Mouse (Mus musculus) liver, embryonic 11.5 days (tissue): ENCODE measurements around the gene Bpi. TPM values are rescaled to one million over a fixed set of nuclear protein-coding genes. Genes with fewer than 3 reads are reported as not detected.

Experiments used
- ATAC-seq: fragments of 200-750 bp; cut with Nextera tagmentation; replicated peaks from 2 replicates; pipeline ENCODE4 v1.8.0; 2017; ENCODE audit warnings: moderate number of reproducible peaks, mild to moderate bottlenecking, moderate TSS enrichment, moderate library complexity; ENCODE audit not compliant: low FRiP score
- DNase-seq: peaks from one replicate; pipeline ENCODE4 v3.0.0-alpha.2; 2017; ENCODE audit warnings: low spot score
- H3K27ac ChIP-seq: fragments of 300-500 bp; sonication (generic); 2 replicates; pipeline ENCODE4 v1.5.1; 2014; ENCODE audit warnings: mild to moderate bottlenecking, low read depth, low read length, control low read depth
- H3K27me3 ChIP-seq: fragments of 300-500 bp; sonication (generic); replicated peaks from 2 replicates; pipeline ENCODE4 v1.6.1; 2014; ENCODE audit warnings: low read length, mixed read lengths; ENCODE audit not compliant: control insufficient read depth, insufficient read depth
- H3K36me3 ChIP-seq: fragments of 300-500 bp; sonication (generic); 2 replicates; pipeline ENCODE4 v1.6.1; 2014; ENCODE audit warnings: mild to moderate bottlenecking, low read length, moderate library complexity, mixed read lengths; ENCODE audit not compliant: control insufficient read depth, insufficient read depth
- H3K4me1 ChIP-seq: fragments of 300-500 bp; sonication (generic); replicated peaks from 2 replicates; pipeline ENCODE4 v1.6.1; 2014; ENCODE audit warnings: low read length, mixed read lengths; ENCODE audit not compliant: control insufficient read depth, insufficient read depth
- H3K4me2 ChIP-seq: fragments of 300-500 bp; sonication (generic); 2 replicates; pipeline ENCODE4 v1.6.1; 2014; ENCODE audit warnings: mild to moderate bottlenecking, control low read depth, moderate library complexity
- H3K4me3 ChIP-seq: fragments of 300-500 bp; sonication (generic); 2 replicates; pipeline ENCODE4 v1.5.1; 2014; ENCODE audit warnings: low read depth, low read length, control low read depth
- H3K9ac ChIP-seq: fragments of 300-500 bp; sonication (generic); 2 replicates; pipeline ENCODE4 v1.6.1; 2014; ENCODE audit warnings: low read depth, low read length, control low read depth
- H3K9me3 ChIP-seq: fragments of 300-500 bp; sonication (generic); 2 replicates; pipeline ENCODE4 v1.6.1; 2016; ENCODE audit warnings: low read length, inconsistent platforms, mixed read lengths; ENCODE audit not compliant: control insufficient read depth
- WGBS: fragments of 180-500 bp; shearing (Covaris S2); extraction: QIAGEN DNeasy Blood & Tissue Kit; methylation state at CpG from one replicate; pipeline ENCODE4 v1.1.7; 2014; 5-methylcytosine and 5-hydroxymethylcytosine counted together
- polyA plus RNA-seq: library from polyadenylated mRNA; unstranded; fragments of >200 nt; fragmentation: Nextera tagmentation; extraction: Ambion mirVana; gene quantifications from 2 replicates; pipeline ENCODE4 v1.2.1, GENCODE M21; 2014

Gene Bpi
- polyA plus RNA-seq, 1 experiment from 2014 or later = not detected

DNA sequence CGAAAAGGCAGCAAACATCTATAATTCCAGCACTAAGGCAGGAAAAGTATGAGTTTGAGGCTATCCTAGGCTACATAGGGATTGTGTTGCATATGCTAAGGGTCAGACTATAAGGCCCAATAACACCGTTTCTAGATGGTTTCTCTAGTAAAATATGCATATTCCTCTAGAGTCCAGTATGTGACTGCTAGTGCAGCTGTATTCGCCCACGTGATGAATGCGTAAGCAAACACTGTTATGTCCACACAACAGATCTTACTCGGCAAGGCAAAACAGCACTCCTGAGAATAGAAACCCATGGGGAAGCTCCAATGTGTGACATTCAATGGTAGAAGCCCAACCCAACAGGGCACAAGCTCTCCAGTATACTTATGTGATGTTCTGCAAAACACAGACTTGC lies 10.0 kb upstream of the Bpi start:
- DNase-seq (no peak), ATAC-seq (no peak)
- H3K36me3 ChIP-seq = no peaks in the 10 kb centered on the region
- no peak overlapping the region for H3K4me3 ChIP-seq
- H3K4me1 ChIP-seq = peaks cover 4% of the 10 kb centered on the region; the same call in 1 of the 2 replicates
- H3K9ac ChIP-seq = no peak overlapping the region
- no peak overlapping the region for H3K27ac ChIP-seq
- H3K9me3 ChIP-seq = no peaks in the 10 kb centered on the region
- H3K27me3 ChIP-seq = no peaks in the 10 kb centered on the region
- 77% methylated on average over 6 of the region's 6 CpGs for WGBS
- no peak overlapping the region for H3K4me2 ChIP-seq

- H3K4me1 ChIP-seq = peaks cover 4% of the 10 kb centered on the region; the same call in 1 of the 2 replicates
- no peak overlapping the region for H3K4me3 ChIP-seq
- 45% methylated on average over 7 of the region's 7 CpGs for WGBS
- H3K4me2 ChIP-seq = no peak overlapping the region
- no peaks in the 10 kb centered on the region for H3K9me3 ChIP-seq
- DNase-seq = no peak
- no peaks in the 10 kb centered on the region for H3K27me3 ChIP-seq
- no peak overlapping the region for H3K9ac ChIP-seq
- no peak for ATAC-seq
- H3K27ac ChIP-seq = no peak overlapping the region
- no peaks in the 10 kb centered on the region for H3K36me3 ChIP-seq
Observed at GRCm38 (mm10) chr2:158248318-158248717, 9.6 kb upstream of the Bpi start.

- H3K27me3 ChIP-seq = no peaks in the 10 kb centered on the region
- H3K36me3 ChIP-seq = no peaks in the 10 kb centered on the region
- no peak for DNase-seq
- 61% methylated on average over 4 of the region's 4 CpGs for WGBS
- no peak overlapping the region for H3K4me2 ChIP-seq
- ATAC-seq = no peak
- no peak overlapping the region for H3K27ac ChIP-seq
- H3K4me1 ChIP-seq = peaks cover 4% of the 10 kb centered on the region; the same call in 1 of the 2 replicates
- H3K4me3 ChIP-seq = no peak overlapping the region
- no peak overlapping the region for H3K9ac ChIP-seq
- H3K9me3 ChIP-seq = no peaks in the 10 kb centered on the region
Observed at GRCm38 (mm10) chr2:158250558-158250957, 7.3 kb upstream of the Bpi start.

GRCm38 (mm10) chr2:158253806-158254205 lies 4.1 kb upstream of the Bpi start:
- peaks cover 4% of the 10 kb centered on the region for H3K4me1 ChIP-seq
- 72% methylated on average over 5 of the region's 5 CpGs for WGBS
- no peak overlapping the region for H3K27ac ChIP-seq

DNA sequence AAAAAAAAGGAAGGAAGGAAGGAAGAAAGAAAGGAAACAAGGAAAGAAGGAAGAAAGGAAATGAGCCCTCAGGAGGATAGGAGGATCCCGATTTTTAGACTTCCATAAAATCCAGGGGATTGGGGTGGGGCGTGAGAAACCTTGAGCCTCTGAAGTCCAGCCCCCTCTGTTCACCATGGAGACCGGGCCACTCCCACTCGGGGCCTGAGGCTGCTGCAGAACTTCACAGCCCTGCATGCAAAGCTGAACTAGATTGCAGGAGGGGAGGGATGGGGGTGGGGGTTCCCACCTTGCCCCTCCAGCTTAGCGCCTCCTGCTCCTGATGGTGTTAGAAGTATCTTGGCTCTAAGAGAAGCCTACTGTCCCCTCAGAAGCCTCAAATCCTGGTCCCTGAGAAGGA lies 1.0 kb upstream of the Bpi start:
- WGBS = 14% methylated on average over 5 of the region's 5 CpGs
- no peaks in the 10 kb centered on the region for H3K27me3 ChIP-seq
- no peak overlapping the region for H3K27ac ChIP-seq
- no peak overlapping the region for H3K9ac ChIP-seq
- H3K36me3 ChIP-seq = no peaks in the 10 kb centered on the region
- DNase-seq (no peak), ATAC-seq (no peak)
- H3K4me1 ChIP-seq = no peaks in the 10 kb centered on the region; the same call in 1 of the 2 replicates
- no peak overlapping the region for H3K4me2 ChIP-seq
- no peak overlapping the region for H3K4me3 ChIP-seq
- no peaks in the 10 kb centered on the region for H3K9me3 ChIP-seq

More at GRCm38 (mm10) chr2:158253806-158254205, 4.1 kb upstream of the Bpi start:
- no peak overlapping the region for H3K4me3 ChIP-seq
- no peak for ATAC-seq
- H3K27me3 ChIP-seq = no peaks in the 10 kb centered on the region
- no peaks in the 10 kb centered on the region for H3K9me3 ChIP-seq
- no peak overlapping the region for H3K9ac ChIP-seq
- DNase-seq = no peak
- no peaks in the 10 kb centered on the region for H3K36me3 ChIP-seq
- H3K4me2 ChIP-seq = no peak overlapping the region

GRCm38 (mm10) chr2:158258781-158259180 lies 887 bp downstream of the Bpi start:
- Histone ChIP-seq H3K4me2 (no peak overlapping the region), H3K27me3 (no peaks in the 10 kb centered on the region), H3K4me1 (no peaks in the 10 kb centered on the region; the same call in 1 of the 2 replicates), H3K4me3 (no peak overlapping the region), H3K36me3 (no peaks in the 10 kb centered on the region), H3K9me3 (no peaks in the 10 kb centered on the region), H3K27ac (no peak overlapping the region), H3K9ac (no peak overlapping the region)
- WGBS = 6% methylated on average over 12 of the region's 12 CpGs
- DNase-seq (peak; percentile 71), ATAC-seq (0 out of 2 replicates have a peak, but pooled peaks have one; percentile 23)

- Histone ChIP-seq H3K4me1 (no peaks in the 10 kb centered on the region; the same call in 1 of the 2 replicates), H3K36me3 (no peaks in the 10 kb centered on the region), H3K9ac (no peak overlapping the region), H3K4me3 (no peak overlapping the region), H3K27ac (no peak overlapping the region), H3K27me3 (no peaks in the 10 kb centered on the region), H3K4me2 (no peak overlapping the region), H3K9me3 (no peaks in the 10 kb centered on the region)
- ATAC-seq (no peak), DNase-seq (no peak)
- WGBS = 71% methylated on average over 8 of the region's 8 CpGs
Observed at GRCm38 (mm10) chr2:158259498-158259897, 1.6 kb downstream of the Bpi start.

DNA sequence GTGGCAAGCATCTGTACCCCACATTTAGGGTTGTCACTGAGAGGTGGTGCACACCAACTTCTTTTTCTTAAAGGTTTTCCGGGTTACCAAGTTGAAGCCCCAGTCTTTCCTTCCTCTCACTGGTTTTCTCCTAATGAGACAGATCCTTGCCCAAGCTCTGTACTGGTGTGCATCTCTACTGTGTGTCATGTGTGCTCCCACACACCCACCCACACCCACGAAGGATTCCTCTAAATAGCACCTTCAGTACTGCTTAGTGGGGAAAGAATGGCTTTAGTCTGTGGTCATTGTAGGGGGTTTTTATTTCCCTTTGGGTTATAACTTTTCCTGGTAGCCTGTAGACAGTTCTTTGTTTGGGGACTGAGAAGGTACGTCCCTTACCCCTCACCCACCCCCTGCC lies 7.0 kb downstream of the Bpi start:
- H3K4me1 ChIP-seq = no peaks in the 10 kb centered on the region
- no peak overlapping the region for H3K4me2 ChIP-seq
- H3K27me3 ChIP-seq = no peaks in the 10 kb centered on the region
- 72% methylated on average over 3 of the region's 3 CpGs for WGBS
- no peaks in the 10 kb centered on the region for H3K36me3 ChIP-seq
- ATAC-seq (no peak), DNase-seq (no peak)
- no peaks in the 10 kb centered on the region for H3K9me3 ChIP-seq
- no peak overlapping the region for H3K4me3 ChIP-seq
- H3K9ac ChIP-seq = no peak overlapping the region
- no peak overlapping the region for H3K27ac ChIP-seq

GRCm38 (mm10) chr2:158270017-158270416 lies 12.1 kb downstream of the Bpi start:
- no peaks in the 10 kb centered on the region for H3K36me3 ChIP-seq
- H3K4me1 ChIP-seq = no peaks in the 10 kb centered on the region
- DNase-seq (no peak), ATAC-seq (no peak)
- H3K4me2 ChIP-seq = no peak overlapping the region
- H3K9me3 ChIP-seq = no peaks in the 10 kb centered on the region
- no peaks in the 10 kb centered on the region for H3K27me3 ChIP-seq
- H3K4me3 ChIP-seq = no peak overlapping the region
- no peak overlapping the region for H3K9ac ChIP-seq
- H3K27ac ChIP-seq = no peak overlapping the region
- 73% methylated on average over 8 of the region's 8 CpGs for WGBS
